Mouse (Mus musculus): ENCODE measurements around the gene Sun2. TPM values are rescaled to one million over a fixed set of nuclear protein-coding genes. Genes with fewer than 3 reads are reported as not detected.

Sun2 gene
- polyA plus RNA-seq (2015; fragmentation: Nextera tagmentation; extraction: Ambion mirVana) = 5.7 and 5.9 TPM in 2 replicates

DNA sequence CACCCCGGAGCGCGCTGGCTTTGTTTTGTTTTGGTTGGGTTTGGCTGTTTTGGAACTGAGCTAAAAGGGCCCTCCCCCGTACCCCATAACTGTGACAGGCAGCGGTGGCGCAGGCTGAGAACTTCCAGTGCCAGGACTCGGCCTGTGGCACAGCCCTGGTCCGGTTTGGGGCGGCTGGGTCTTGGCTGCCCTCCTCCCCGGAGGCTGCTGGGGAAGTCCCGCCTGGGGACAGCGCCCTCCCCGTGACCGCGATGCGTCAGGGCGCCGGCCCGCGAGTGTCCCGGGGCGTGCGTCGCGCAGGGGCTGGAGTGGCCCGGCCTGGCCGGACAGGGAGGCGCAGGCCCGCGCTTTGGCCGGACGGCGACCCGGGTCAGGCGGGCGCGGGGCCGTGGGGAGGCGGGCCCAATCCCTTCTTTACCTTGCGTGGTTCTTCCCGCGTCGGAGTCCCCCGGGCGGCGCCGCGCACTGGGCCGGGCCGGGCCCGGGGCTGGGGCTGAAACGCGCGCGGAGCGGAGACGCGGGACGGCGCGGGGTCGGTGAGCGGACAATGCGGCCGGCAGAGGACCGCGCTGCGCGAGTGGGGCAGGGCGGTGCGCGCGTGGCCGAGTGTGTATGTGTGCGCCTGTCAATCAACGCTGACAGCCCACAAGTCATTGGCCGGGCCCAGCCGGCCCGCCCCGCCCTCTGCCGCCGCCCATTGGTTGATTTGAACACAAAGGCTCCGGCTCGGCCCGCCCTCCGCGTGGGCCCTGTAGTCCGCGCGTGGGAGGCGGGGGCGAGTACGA, at the start of gene Sun2:
Gene Sun2 (minus strand): TSS at position 616 of the 785 bp plus-strand sequence.
- peak within 1 kb of the TSS; percentile 97 for H3K4me3 ChIP-seq (replicated peaks)
- H3K4me2 ChIP-seq = peak within 1 kb of the TSS; percentile 93
- peaks cover 18% of the 10 kb centered on the region for H3K36me3 ChIP-seq
- under 1% methylated on average over 78 of the region's 93 CpGs for WGBS
- H3K4me1 ChIP-seq = peaks cover 56% of the 10 kb centered on the region
- no peaks in the 10 kb centered on the region for H3K9me3 ChIP-seq (replicated peaks)
- peak within 1 kb of the TSS; percentile 85 for H3K9ac ChIP-seq
- no peaks in the 10 kb centered on the region for H3K27me3 ChIP-seq
- peak; percentile 89 for ATAC-seq (replicated peaks; ENCODE audit: low FRiP score)
- peak within 1 kb of the TSS; percentile 72 for H3K27ac ChIP-seq

GRCm38 (mm10) chr15:79791502-79791901, 49.2 kb upstream of the Sun2 start:
- 3% methylated on average over 12 of the region's 12 CpGs for WGBS
- H3K4me2 ChIP-seq = no peak overlapping the region
- no peak for ATAC-seq (replicated peaks; ENCODE audit: low FRiP score)
- no peaks in the 10 kb centered on the region for H3K9me3 ChIP-seq (replicated peaks)
- no peaks in the 10 kb centered on the region for H3K4me1 ChIP-seq
- no peak overlapping the region for H3K9ac ChIP-seq
- peaks cover 18% of the 10 kb centered on the region; the same call in 1 of the 2 replicates for H3K27me3 ChIP-seq
- no peak overlapping the region for H3K27ac ChIP-seq
- H3K36me3 ChIP-seq = no peaks in the 10 kb centered on the region
- no peak overlapping the region for H3K4me3 ChIP-seq (replicated peaks)

GRCm38 (mm10) chr15:79790905-79791304, 48.6 kb upstream of the Sun2 start:
- Histone ChIP-seq H3K4me3 (replicated peaks) (no peak overlapping the region), H3K9ac (no peak overlapping the region), H3K4me2 (no peak overlapping the region), H3K4me1 (no peaks in the 10 kb centered on the region), H3K27me3 (peaks cover 22% of the 10 kb centered on the region; the same call in 1 of the 2 replicates), H3K36me3 (no peaks in the 10 kb centered on the region), H3K9me3 (replicated peaks) (no peaks in the 10 kb centered on the region), H3K27ac (no peak overlapping the region)
- ATAC-seq (replicated peaks; ENCODE audit: low FRiP score) = no peak
- WGBS = 78% methylated on average over 6 of the region's 6 CpGs

DNA sequence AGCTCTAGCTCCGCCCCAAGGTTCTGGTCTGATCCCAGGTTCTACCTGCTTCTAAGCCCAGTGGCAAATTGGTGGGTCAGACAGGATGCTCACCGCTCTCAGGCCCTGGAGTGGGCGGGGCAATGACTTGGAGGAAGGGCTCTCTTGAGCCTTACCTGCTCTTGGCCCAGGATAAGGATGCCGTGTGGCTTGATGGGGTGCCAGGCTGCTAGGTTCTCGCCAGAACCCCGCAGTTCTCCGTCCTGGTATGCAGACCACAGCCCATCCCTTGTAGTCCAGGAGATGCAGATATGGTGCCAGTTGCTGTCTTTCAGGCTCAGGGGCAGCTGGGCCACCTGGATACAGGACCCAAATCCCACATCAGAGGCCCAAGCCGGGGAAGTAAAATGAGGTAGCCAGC, 47.8 kb upstream of the Sun2 start:
- Histone ChIP-seq H3K36me3 (no peaks in the 10 kb centered on the region), H3K9me3 (replicated peaks) (no peaks in the 10 kb centered on the region), H3K9ac (no peak overlapping the region), H3K4me3 (replicated peaks) (no peak overlapping the region), H3K27ac (no peak overlapping the region), H3K4me1 (no peaks in the 10 kb centered on the region), H3K4me2 (no peak overlapping the region), H3K27me3 (peaks cover 24% of the 10 kb centered on the region; the same call in 1 of the 2 replicates)
- no peak for ATAC-seq (replicated peaks; ENCODE audit: low FRiP score)
- 46% methylated on average over 8 of the region's 8 CpGs for WGBS

- no peak for ATAC-seq (replicated peaks; ENCODE audit: low FRiP score)
- no peak overlapping the region for H3K9ac ChIP-seq
- no peaks in the 10 kb centered on the region for H3K4me1 ChIP-seq
- H3K27ac ChIP-seq = no peak overlapping the region
- no peaks in the 10 kb centered on the region for H3K36me3 ChIP-seq
- WGBS = 64% methylated on average over 8 of the region's 8 CpGs
- no peaks in the 10 kb centered on the region for H3K9me3 ChIP-seq (replicated peaks)
- H3K4me2 ChIP-seq = no peak overlapping the region
- H3K4me3 ChIP-seq (replicated peaks) = no peak overlapping the region
- peaks cover 13% of the 10 kb centered on the region; the same call in 1 of the 2 replicates for H3K27me3 ChIP-seq
Observed at GRCm38 (mm10) chr15:79787815-79788214, 45.5 kb upstream of the Sun2 start.

GRCm38 (mm10) chr15:79785056-79785455, 42.7 kb upstream of the Sun2 start:
- Histone ChIP-seq H3K9me3 (replicated peaks) (no peaks in the 10 kb centered on the region), H3K27ac (no peak overlapping the region), H3K9ac (no peak overlapping the region), H3K27me3 (peaks cover 14% of the 10 kb centered on the region; the same call in 1 of the 2 replicates), H3K4me3 (replicated peaks) (no peak overlapping the region), H3K4me1 (no peaks in the 10 kb centered on the region), H3K36me3 (no peaks in the 10 kb centered on the region), H3K4me2 (no peak overlapping the region)
- 76% methylated on average over 1 of the region's 1 CpGs for WGBS
- ATAC-seq (replicated peaks; ENCODE audit: low FRiP score) = no peak

DNA sequence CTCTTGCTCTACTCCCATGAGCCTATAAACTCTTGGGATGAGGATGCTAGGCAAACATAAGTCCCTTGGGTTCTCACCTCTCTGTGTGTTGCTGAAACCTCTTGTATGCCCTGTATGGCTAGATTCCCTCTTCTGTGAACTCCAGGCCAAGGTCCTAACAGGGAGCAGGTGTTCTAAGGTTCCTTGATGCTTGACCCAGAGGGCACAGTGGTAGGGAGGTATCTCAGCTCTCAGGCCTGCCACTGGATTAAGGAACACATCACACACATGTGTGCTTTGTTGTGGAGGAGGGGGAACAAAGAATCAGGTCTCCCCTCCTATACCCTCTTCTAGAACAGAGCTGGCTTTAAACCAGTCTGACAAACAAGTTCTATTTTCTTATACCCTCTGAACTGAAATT, 35.4 kb upstream of the Sun2 start, which contains the start of gene Dnal4:
Gene Dnal4 (minus strand): TSS at position 101 of the 400 bp plus-strand sequence.
- no peak within 1 kb of the TSS for H3K27ac ChIP-seq
- H3K36me3 ChIP-seq = no peaks in the 10 kb centered on the region
- H3K27me3 ChIP-seq = peaks cover 5% of the 10 kb centered on the region; the same call in 1 of the 2 replicates
- ATAC-seq (replicated peaks; ENCODE audit: low FRiP score) = no peak
- no peak within 1 kb of the TSS for H3K4me2 ChIP-seq
- H3K4me1 ChIP-seq = peaks cover 19% of the 10 kb centered on the region
- no peaks in the 10 kb centered on the region for H3K9me3 ChIP-seq (replicated peaks)
- no peak within 1 kb of the TSS for H3K4me3 ChIP-seq (replicated peaks)
- H3K9ac ChIP-seq = no peak within 1 kb of the TSS

DNA sequence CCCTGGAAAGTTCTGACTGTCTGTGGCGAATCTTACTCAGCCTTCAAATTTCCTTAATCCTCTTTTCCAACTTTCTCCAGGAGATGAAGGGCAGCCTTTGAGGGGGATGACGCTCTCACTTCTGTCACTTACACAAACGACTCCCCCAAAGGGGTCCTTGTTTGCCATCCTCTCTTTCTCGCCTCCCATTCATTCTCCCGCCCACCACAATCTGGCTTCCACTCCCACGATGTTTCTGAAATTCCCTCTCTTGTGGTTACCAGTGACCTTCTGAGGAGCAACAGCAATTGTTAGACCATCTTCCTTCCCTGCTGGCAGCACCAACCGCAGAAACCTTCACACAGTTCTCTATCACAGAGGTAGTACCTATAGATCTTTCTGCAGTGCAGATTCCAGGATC, 33.3 kb upstream of the Sun2 start:
- H3K4me2 ChIP-seq = no peak overlapping the region
- no peak overlapping the region for H3K27ac ChIP-seq
- H3K27me3 ChIP-seq = no peaks in the 10 kb centered on the region
- H3K36me3 ChIP-seq = no peaks in the 10 kb centered on the region
- peaks cover 29% of the 10 kb centered on the region for H3K4me1 ChIP-seq
- no peak overlapping the region for H3K4me3 ChIP-seq (replicated peaks)
- 61% methylated on average over 7 of the region's 7 CpGs for whole genome bisulfite sequencing
- H3K9me3 ChIP-seq (replicated peaks) = no peaks in the 10 kb centered on the region
- no peak for ATAC-seq (replicated peaks; ENCODE audit: low FRiP score)
- H3K9ac ChIP-seq = no peak overlapping the region

- Histone ChIP-seq H3K36me3 (no peaks in the 10 kb centered on the region), H3K27me3 (no peaks in the 10 kb centered on the region), H3K4me2 (peak overlapping the region; percentile 73), H3K27ac (peak overlapping the region; percentile 82), H3K9me3 (replicated peaks) (no peaks in the 10 kb centered on the region), H3K4me1 (peaks cover 30% of the 10 kb centered on the region), H3K4me3 (replicated peaks) (peak overlapping the region; percentile 81), H3K9ac (peak overlapping the region; percentile 73)
- WGBS = under 1% methylated on average over 50 of the region's 50 CpGs
- ATAC-seq (replicated peaks; ENCODE audit: low FRiP score) = peak; percentile 99
Observed at GRCm38 (mm10) chr15:79774117-79775027, 32.0 kb upstream of the Sun2 start.

DNA sequence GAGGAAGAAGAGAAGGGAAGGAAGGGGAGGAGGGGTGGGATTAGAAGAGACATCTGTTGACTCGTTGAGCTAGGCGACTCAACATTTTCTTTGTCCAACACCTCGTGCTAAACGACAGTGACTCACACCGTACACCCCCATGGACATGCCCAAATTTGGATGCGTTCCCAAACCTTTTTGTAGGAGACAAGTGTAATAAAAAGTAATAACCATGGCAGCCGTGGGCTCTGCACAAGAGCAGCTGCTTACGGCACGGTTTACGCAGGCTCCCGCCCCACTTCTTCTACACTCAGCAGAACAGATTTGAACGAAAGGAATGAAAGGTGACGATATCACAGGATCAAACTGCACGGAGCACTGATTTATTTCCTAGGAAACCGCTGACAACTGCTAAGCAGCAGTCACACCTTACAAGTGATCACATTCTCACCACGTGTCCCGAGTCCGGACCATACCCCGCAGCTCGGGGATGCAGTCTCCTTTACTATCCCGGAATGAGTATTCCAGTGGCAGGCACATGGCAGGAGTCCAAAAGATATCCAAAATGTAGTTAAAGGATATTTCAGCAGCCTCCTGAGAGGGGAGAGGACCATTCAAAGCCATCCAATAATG, 28.4 kb upstream of the Sun2 start:
- no peaks in the 10 kb centered on the region for H3K9me3 ChIP-seq (replicated peaks)
- H3K36me3 ChIP-seq = no peaks in the 10 kb centered on the region
- no peak overlapping the region for H3K27ac ChIP-seq
- H3K4me3 ChIP-seq (replicated peaks) = no peak overlapping the region
- no peak for ATAC-seq (replicated peaks; ENCODE audit: low FRiP score)
- H3K9ac ChIP-seq = no peak overlapping the region
- 40% methylated on average over 21 of the region's 21 CpGs for WGBS
- peaks cover 45% of the 10 kb centered on the region for H3K4me1 ChIP-seq
- no peak overlapping the region for H3K4me2 ChIP-seq
- no peaks in the 10 kb centered on the region for H3K27me3 ChIP-seq

- no peak overlapping the region for H3K27ac ChIP-seq
- H3K9ac ChIP-seq = no peak overlapping the region
- H3K36me3 ChIP-seq = peaks cover 16% of the 10 kb centered on the region
- no peak for ATAC-seq (replicated peaks; ENCODE audit: low FRiP score)
- no peak overlapping the region for H3K4me3 ChIP-seq (replicated peaks)
- H3K4me2 ChIP-seq = no peak overlapping the region
- H3K9me3 ChIP-seq (replicated peaks) = no peaks in the 10 kb centered on the region
- no peaks in the 10 kb centered on the region for H3K27me3 ChIP-seq
- H3K4me1 ChIP-seq = peaks cover 38% of the 10 kb centered on the region
- 58% methylated on average over 6 of the region's 6 CpGs for WGBS
Observed at GRCm38 (mm10) chr15:79768302-79768701, 26.0 kb upstream of the Sun2 start.
